Mouse (Mus musculus): ENCODE data around the gene Tepsin.

The Tepsin gene

Small RNA genes within 50 kb of the gene (microRNA-seq; reads per million reads assigned to microRNA genes)
- gene Gm25948: 0 to 0.12 reads per million in 2 experiments
